Mouse (Mus musculus) c-Kit-negative CD71-positive TER-119-positive erythroid progenitor cells, embryonic 14.5 days (primary cell): ENCODE results near the gene Smcr8.
"Not testable (repeated sequence)": the region's sequence is repeated elsewhere in the genome, so short reads cannot be mapped to it uniquely, and the experiment has no call there.

Source experiments
- DNase-seq: peaks from one replicate; pipeline ENCODE4 v3.0.0-alpha.2; 2013; ENCODE audit warnings: low read depth, low spot score

Smcr8 gene

DNA sequence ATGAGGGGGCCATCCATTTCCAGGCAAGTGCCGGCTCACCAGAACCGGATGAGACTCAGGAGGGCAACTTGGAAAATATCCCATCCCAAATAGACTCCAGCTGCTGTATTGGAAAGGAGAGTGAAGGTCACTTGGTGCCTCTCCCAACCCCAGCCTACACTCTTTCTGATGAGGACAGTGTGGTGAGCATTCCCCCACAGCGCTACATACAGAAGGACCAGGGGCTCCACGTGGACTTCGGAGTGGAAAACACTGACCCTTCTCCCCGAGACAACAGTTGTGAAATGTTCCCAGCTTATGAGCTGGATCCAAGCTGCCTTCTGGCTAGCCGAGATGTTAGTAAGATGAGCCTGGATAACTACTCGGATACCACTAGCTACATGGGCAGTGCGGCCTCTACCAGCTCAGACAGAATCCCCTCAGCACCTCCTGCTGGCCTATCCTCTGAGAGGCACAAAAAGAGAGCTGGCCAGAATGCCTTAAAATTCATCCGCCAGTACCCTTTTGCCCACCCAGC, 2.4 kb downstream of the Smcr8 start:
- no peak for DNase-seq

DNA sequence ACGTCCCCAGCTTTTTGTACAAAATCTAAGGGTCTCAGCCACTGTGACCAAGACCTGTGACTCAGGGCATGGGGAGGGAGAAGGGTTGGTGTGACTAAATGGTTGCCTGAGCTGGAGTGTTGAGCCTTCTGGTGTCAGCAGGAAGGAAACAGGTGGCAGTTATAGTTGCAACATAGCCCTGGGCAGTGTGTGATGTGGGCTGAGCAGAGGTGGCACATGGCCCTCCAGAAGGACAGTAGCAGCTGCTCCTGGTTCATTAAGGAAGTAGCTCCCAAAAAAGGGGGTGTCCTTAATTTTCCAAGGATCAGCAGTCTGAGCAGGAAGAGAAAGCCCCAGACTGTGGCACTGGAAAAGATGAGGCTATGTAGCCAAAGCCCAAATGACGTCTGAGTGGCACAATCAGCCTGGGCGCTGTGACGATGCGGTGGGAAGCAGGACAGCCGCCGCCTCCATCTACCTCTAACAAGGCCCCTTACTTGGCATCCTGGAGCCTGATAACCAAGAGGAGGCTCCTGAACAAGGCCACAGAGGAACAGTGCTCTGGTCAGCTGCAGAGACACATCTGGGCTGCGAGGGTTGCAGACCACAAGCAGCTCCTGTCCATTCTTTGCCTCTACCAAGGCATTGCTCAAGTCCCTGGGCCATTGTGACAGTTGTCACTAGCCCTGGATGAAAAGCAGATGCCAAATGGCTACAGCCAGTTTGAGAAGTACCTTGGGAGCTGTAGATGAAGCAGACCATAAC, 7.0 kb downstream of the Smcr8 start:
- no peak for DNase-seq

DNA sequence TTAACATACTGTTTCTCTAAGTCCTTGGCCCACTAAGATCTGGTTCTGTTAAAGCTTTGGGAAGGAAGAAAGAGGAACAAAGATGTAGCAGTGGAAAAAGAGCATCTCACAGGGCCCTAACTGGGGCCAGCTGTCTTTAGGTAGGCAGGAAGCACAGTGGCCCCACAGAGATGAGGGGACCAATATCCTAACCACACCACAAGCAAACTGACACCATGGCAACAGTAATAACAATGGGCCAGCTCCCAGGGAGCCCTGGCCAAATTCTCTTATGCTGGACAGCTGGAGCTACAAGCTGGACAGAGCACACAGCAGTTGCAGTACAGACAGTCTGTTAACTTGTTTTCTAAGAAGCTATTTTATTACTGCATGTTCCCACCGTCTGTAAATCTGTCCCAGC, 10.3 kb downstream of the Smcr8 start:
- no peak for DNase-seq

DNA sequence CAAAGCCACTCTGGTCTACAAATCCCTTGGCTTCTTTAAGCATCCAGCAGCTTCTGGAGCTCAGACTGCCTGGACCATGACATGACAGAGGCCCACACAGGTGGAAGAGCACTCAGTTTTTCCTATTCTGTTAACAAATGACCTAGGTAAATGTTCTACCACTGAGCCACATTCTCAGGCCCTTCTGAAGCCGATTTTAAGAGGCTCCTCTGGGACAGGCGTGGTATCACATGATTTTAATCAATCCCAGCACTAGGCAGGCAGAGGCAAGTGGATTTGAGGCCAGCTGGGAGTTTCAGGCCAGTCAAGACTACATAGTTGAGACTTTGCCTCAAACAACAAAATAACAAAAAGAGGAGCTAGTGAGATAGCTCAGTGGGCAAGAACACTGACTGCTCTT, 13.1 kb downstream of the Smcr8 start:
- no peak for DNase-seq

DNA sequence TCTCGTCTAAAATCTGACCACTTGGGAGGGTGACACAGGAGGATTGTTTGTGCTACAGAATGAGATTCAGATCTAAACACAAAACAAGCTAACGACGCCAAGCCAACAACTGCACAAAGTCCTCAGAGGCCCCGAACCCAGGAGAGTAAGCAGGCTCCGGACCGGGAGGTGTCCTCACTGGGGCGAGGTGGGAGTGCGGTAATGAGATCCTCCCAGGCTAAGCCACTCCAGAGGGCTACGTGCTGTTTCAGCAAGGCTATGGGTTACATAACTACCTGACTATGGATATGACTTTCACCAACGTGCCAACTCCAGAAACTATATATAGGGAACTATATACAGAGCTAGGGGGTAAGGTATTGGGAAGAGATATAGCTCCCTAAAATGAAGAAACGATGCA, 19.0 kb downstream of the Smcr8 start:
- no peak for DNase-seq

DNA sequence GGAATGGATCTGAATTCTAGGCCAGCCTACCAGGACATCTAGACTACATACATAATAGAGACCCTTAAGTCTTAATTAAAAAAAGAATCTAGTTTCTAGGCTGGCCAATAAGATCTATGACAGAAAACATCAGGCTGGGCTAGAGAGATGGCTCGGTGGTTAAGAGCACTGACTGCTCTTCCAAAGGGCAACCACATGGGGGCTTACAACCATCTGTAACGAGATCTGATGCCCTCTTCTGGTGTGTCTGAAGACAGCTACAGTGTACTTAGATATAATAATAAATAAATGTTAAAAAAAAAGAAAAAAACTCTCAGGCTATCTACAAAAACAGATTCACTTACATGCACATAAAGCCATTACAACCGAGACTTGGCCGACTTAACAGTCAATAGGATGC, 22.7 kb downstream of the Smcr8 start:
- DNase-seq, result no peak

DNA sequence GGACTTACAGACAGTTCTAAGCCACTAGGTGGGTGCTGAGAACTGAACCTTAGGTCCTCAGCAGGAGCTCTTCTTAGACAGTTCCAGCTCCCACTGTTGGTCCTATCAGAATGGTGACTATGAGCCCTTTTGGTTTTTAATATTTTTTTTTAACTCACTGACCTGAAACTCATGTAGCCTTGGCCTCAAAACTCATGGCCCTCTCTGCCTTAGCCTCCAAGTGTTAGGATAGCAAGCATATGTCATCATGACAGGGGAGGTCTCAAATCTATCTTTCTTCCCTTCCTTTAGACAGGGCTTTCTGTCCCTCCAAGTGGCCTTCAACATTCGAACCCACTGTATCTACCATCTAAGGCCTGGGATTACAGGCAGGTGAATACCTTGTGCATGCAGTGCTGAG, 23.6 kb downstream of the Smcr8 start:
- no peak for DNase-seq

DNA sequence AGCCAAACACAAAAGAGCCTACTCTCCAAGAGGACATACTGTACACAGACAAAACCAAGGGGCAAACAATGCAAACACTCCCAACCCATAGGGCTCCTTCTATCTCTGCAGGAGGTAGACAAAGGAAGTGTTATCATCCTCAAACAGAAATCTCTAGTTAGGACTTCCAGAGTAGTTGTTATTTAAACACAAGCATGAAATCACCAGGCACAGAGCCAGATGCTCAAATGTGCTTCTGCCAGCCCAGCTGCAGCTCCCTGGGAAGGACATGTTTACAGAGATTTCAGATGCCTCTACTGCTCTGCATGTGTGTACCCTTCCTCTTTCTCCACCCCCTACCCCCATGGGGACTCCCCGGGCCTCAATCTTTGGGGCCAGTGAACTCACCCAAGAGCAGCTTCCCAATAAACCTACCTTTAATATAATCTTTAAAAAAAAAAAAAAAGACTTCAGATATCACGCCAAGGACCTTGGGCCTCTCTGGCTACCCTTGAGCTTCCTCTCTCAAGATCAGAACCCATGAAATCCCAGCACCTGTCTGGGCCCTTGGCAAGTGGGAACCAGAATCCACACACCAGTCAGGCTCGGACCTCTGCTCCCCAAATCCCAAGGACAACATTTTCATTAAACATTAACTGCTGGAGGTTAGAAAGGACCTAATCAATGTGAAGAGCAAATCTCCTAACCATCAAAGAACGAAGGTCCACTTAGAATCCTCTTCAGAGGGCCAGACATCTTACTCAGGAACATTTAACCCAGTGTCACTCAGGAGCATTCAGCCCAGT, 31.2 kb downstream of the Smcr8 start:
- DNase-seq, result no peak

DNA sequence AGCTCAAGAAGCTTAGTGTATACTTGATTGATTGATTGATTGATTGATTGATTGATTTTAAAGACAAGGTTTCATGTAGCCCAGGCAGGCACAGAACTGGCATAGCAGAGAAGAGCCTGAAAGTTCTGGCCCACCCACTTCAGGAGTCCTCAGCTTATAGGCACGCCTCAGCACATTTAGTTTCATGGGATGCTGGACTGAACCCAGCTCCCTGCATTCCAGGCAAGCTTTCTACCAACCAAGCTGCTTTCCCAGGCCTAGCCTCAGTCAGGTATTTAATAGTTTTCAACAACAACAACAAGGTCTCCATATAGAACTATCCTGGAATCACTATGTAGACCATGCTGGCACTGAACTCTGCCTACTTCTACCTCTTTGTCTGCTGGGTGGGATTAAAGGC, 32.2 kb downstream of the Smcr8 start:
- DNase-seq, result no peak

DNA sequence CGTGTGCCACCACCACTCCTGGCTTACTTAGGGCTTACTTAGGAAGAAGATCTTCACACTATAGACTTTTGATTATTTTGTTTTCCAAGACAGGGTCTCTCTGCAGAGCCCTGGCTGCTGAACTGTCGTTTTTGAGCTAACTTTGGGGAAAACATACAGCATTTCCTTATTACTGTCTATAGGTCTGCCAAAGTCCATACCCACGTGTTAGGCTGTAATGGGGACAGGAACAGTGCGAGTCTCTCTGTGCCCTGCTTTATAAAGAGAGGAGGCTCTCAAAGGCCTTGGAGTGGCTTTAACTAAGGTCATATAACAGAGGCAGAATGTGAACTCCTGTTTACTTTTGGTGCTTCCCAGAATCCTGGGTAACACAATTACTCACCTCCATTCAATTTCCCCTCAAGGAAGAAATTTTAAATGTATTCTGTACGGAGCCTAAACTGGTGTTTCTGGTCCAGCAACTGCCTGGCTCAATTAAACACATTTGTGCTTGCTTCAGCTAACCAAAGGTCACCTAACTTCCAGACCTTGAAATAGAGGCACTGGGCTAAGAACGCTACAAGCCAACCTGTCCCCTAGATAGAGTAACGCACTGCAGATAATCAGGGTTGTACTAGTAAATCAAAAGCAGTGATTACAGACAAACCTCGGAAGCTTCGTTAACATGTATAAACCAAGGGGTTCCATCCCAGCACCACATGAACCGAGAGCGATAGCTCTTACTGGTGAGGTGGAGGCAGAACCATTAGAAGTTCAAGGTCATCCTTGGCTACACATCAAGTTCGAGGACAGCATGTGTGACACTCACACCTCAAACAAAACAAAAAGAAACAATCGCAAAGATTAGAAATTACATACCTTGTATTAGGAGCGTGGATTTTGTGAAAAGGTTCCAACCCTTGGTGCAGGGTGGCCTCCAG, 33.0 kb downstream of the Smcr8 start:
- no peak for DNase-seq

DNA sequence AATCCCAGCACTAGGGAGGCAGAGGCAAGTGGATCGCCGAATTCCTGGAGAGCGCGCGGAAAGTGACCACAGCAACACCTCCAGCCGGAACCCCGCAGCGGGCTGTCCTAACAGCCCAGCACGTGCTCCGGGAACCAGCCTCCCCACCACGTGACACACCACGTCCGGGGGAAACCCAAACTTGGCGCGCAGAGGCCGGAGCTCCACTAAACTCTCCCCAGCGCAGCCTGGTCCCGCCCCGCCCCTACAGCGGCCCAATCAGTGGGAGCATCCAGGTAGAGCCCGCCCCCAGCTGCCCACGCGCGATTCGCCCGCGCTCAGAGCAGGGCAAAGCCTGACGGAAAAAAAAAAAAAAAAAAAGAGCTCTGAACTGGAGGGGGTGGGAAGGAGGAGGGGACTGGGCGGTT, 33.7 kb downstream of the Smcr8 start:
- DNase-seq, result peak; percentile 57

DNA sequence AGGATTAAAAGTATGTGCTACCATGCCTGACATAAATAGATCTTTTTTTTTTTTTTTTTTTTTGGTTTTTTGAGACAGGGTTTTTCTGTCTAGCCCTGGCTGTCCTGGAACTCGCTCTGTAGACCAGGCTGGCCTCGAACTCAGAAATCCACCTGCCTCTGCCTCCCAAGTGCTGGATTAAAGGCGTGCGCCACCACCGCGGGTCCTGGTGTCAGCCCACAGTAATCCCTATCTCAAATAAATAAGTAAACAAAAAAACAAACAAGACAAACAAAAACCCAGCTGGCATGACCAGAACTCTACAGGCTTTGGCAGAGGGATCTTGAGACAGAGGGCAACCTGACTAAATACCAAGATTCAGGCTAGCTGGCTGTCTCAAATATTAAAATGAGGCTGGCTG, 34.3 kb downstream of the Smcr8 start, which contains the start of gene Shmt1:
Shmt1 (minus strand) TSS at position 101 of the 400 bp plus-strand sequence.
- not testable (repeated sequence) for DNase-seq

DNA sequence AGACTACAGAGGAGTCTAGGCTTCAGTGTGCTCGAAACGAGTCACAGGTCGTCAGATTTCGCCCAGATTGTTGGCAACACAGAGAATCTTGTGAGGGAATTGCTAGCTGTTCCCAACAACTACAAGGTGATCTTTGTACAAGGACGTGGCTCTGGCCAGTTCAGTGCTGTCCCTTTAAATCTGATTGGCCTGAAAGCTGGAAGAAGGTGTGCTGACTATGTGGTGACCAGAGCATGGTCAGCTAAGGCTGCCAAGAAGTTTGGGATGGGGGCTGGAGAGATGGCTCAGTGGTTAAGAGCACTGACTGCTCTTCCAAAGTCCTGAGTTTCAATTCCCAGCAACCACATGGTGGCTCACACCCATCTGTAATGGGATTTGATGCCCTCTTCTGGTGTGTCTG, 39.1 kb downstream of the Smcr8 start:
- DNase-seq, result no peak

DNA sequence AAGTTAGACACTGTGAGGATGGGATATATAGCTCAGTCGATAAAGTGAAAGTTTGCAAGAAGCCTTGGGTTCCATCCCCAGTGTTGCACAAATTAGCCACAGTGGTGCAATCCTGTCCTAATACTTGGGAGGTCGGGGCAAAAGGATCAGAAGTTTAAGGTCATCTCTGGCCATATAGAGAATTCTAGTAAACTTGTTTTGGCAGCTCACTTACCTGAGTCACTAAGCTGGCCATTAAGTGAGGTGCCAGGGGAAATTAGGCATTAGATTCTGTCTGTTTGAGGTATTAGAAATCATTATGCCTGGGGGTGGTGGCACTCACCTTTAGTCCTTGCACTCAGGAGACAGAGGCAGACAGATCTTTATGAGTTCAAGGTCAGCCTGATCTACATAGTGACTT, 46.4 kb downstream of the Smcr8 start:
- no peak for DNase-seq

DNA sequence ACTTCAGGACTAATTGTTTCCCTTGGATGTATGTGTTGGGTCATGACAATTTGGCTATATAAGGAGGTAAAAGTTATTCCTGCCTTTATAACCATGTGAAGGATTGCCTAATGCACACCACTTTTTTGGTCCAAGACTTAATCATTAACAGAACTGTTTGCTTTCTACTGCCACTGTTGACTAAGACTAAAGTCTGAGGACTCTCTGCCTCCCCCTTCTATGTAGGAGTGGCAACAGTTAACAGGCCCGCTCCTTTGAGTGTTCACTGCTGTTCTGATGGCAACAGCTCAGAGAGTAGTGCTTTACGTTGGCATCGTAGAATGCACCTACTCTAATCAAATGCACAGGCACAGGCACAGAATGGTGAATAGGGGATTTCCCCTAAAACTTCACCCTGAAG, 47.9 kb downstream of the Smcr8 start:
- no peak for DNase-seq

DNA sequence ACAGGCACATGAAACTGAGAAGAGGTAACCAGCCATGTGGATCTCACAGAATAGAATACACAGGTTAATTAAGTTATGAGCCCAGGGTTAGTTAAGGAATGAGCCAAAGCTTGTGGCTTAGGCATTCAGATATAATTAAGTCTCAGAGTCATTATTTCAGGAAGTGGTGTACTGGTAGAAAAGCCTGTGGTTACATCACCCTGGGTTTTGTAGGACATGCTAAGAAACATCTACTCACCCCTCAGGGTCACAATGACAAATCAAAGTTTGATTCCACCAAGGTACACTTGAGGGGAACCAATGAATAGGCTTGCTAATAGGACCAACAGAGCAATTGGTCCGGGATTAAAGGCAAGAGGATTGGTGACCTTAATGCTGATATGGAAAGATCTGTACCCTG, 49.4 kb downstream of the Smcr8 start:
- no peak for DNase-seq

DNA sequence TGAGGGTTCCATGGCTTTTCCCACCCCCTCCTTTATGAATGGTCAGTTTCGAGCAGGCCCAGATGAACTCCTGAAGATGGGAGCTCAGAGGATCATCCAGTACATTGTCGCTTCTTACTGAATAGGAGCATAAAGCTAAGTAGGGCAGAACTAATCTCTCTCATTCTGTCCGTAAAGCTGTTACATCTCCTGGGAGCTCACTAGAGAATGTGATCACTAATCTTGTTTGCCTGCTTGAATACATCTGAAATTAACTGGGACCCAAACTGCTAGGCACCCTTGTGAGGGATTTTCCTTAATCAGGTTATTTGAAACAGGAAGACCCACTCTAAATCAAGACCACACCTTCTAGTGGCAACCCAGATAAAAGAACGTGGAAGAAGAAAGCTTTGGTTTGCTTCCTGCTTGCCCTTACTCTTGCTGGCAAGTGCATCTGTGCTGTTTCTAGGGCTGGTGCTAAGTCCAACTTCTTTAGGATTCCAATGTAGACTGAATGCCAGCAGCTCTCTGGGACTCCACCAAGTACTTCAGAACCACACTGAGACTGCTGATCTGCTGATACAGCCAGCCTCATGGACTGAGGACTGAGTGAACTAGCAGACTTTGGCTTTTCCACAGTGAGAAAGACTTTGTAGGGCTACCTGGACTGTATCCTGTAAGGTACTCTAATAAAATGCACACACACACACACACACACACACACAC, 50.1 kb downstream of the Smcr8 start:
- DNase-seq, result no peak

DNA sequence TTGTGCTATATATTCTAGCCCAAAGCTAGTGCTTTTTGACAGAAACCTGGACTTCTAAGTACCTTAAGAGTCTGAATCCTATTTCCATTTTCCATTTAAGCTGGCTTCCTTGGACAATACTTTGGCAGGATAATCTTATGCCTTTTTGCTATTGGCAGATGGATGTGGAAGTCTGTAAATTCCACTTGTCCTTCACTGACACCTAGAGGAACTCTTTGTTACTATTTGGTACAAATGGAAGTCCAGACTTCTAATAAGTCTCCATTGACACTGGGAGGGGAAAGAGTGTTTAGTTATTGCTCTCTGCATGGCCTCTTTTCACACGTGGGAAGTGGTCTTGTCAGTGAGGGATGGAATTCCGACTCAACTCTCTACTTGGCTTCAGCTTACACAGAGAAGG, 51.6 kb downstream of the Smcr8 start:
- no peak for DNase-seq

DNA sequence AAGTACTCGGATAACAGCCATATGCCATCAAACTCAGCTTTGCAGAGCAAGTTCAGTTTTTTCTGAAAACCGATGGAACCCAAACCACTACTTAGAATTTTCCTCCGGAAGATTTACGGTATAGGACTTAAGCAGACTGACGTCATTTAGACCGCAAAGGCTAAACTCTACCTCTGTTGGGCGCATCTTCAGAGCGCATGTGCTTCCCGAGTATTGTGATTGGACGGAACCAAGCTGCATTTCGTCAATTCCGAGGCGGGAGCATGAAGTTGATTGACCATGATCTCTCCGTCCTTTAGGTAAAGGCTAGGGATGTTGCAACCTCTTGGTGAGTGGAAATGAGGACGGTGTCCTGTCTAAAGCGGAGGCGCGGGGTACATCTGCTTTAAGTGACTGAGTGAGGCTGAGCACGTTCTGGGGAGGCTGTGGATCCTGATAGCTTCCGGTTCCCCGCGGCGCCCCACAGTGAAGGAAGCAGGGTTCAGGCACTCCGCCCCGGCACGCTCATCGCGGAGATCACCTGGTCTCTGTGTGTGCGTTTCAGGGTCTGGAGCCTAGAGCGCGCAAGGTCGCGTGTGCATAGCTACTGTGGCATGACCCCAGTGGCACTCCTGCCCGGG, 53.2 kb downstream of the Smcr8 start, which contains the start of gene Dhrs7b:
Dhrs7b (plus strand) TSS at position 199 of the 620 bp plus-strand sequence.
- DNase-seq, result peak; percentile 81

DNA sequence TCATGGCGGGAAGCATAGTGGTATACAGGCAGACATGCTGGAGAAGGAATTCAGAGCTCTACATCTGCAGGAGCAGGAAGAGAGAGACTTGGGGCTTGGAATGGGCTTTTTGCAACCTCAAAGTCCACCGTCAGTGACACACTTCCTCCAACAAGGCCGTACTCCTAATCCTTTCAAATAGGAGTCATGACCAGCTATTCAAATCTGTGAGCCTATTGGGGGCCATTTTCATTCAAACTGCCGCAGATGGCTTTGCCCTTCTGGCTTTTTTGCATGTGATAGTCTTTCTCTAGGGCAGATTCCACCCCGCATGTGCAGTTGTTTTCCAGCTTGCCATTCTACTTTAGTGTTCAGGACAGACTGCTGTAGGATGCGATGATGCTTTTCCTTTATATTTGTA, 59.6 kb downstream of the Smcr8 start:
- DNase-seq, result no peak
